In the genomic region with DNA sequence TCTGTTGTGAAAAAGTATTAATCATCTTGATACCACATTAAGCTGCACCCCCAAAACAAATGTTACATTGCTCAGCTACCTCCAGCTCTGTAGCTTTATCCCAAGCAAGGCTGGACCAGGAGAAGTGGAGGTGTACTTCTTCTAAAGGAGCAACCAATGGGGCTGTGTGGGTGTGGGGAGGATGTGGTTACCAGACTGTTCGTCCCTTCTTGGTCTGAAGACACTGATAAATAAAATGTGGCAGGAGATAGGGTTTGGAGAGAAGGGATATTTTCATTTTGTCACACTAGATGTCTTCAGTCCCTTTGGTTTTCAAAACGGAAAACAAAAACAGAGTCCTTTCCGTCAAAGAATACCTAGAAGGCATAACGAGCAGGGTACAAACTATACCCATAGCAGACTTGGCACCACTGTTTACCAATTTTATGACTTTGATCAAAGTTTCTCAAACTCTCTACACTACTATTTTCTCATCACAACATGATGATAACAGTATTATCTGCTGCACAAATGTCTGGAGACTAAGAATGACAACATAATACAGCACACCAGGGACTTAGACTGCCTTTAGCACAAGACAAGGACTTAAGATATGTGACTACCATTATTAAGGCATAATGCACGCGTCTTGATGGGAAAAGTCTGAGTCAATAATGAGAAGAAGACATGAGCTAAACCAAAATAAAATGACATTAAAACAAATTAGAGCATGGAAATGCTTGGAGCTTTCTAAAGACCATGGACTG, we compare ENCODE assay signal across 23 mouse cellular contexts.
A peak's percentile ranks its signal among the peaks of the same experiment; 100 is the strongest.
DNase-seq lines count a peak whose midpoint lies in the region; ATAC-seq and TF ChIP-seq lines count a peak whose summit lies in the region.
"Had no signal": no experiment of that assay in that cellular context is flagged by ENCODE, and none has a peak within 500 bp of the region (broad histone marks: within the 10 kb centered on the region; RNA-seq: fewer than 3 reads in every experiment).

No protein-coding gene starts in this region.

- peaks cover 34% of the 10 kb centered on the region for H3K4me1 ChIP-seq in megakaryocyte, embryonic 14.5 days
- no peaks in the 10 kb centered on the region for H3K4me1 ChIP-seq in liver, embryonic 11.5 days (replicated peaks; ENCODE audit: control insufficient read depth, insufficient read depth, low read length)
- H3K4me1 ChIP-seq in liver, embryonic 15.5 days (replicated peaks) = peaks cover 3% of the 10 kb centered on the region; the same call in 1 of the 2 replicates
- H3K4me1 ChIP-seq in intestine, postnatal 0 days (replicated peaks; ENCODE audit: control insufficient read depth, insufficient read depth, low read length) = no peaks in the 10 kb centered on the region
- H3K4me1 ChIP-seq: embryonic facial prominence, embryonic 12.5 days; forebrain, embryonic 15.5 days; heart, embryonic 13.5 days; hindbrain, embryonic 12.5 days had no signal

- H3K27me3 ChIP-seq in megakaryocyte, embryonic 14.5 days (replicated peaks) = no peaks in the 10 kb centered on the region
- H3K27me3 ChIP-seq in liver, embryonic 11.5 days (replicated peaks; ENCODE audit: control insufficient read depth, insufficient read depth, low read length) = no peaks in the 10 kb centered on the region
- no peaks in the 10 kb centered on the region for H3K27me3 ChIP-seq in liver, embryonic 15.5 days
- H3K27me3 ChIP-seq in intestine, postnatal 0 days (replicated peaks; ENCODE audit: control insufficient read depth, insufficient read depth, low read length) = no peaks in the 10 kb centered on the region
- H3K27me3 ChIP-seq: embryonic facial prominence, embryonic 12.5 days; forebrain, embryonic 15.5 days; heart, embryonic 13.5 days; hindbrain, embryonic 12.5 days; Patski had no signal

- H3K9me3 ChIP-seq in megakaryocyte, embryonic 14.5 days = no peaks in the 10 kb centered on the region
- no peaks in the 10 kb centered on the region for H3K9me3 ChIP-seq in liver, embryonic 11.5 days (ENCODE audit: control insufficient read depth, low read length)
- H3K9me3 ChIP-seq in liver, embryonic 15.5 days (replicated peaks) = no peaks in the 10 kb centered on the region
- no peaks in the 10 kb centered on the region for H3K9me3 ChIP-seq in intestine, postnatal 0 days (ENCODE audit: control insufficient read depth)
- H3K9me3 ChIP-seq: embryonic facial prominence, embryonic 12.5 days; forebrain, embryonic 15.5 days; heart, embryonic 13.5 days; hindbrain, embryonic 12.5 days had no signal

- intact Hi-C loops in heart, postnatal 36 days (cut with DNase I) = no loop called here

- peak overlapping the region; percentile 73 for H3K4me3 ChIP-seq in megakaryocyte, embryonic 14.5 days (replicated peaks)
- H3K4me3 ChIP-seq in liver, embryonic 11.5 days (ENCODE audit: low read depth, low read length) = no peak overlapping the region
- no peak overlapping the region for H3K4me3 ChIP-seq in liver, embryonic 15.5 days (replicated peaks)
- no peak overlapping the region for H3K4me3 ChIP-seq in intestine, postnatal 0 days (ENCODE audit: low read depth, low read length)
- H3K4me3 ChIP-seq: embryonic facial prominence, embryonic 12.5 days; forebrain, embryonic 15.5 days; heart, embryonic 13.5 days; hindbrain, embryonic 12.5 days had no signal

- no peak for DNase-seq in liver, embryonic 11.5 days (ENCODE audit: low spot score)
- no peak for DNase-seq in testis, postnatal 10 days (ENCODE audit: low spot score)
- no peak for DNase-seq in heart, postnatal 36 days
- DNase-seq: adrenal gland, adult 2 months; adrenal gland, postnatal 25 days; B cell, adult 2 months; cerebellum, adult 11-12 months; cerebellum, adult 9-10 months; cerebellum, postnatal 25 days; gastrocnemius, postnatal 36 days; heart, adult 11 months; heart, postnatal 4 days had no signal

- H3K9ac ChIP-seq in liver, embryonic 11.5 days (ENCODE audit: low read depth, low read length) = no peak overlapping the region
- no peak overlapping the region for H3K9ac ChIP-seq in liver, embryonic 15.5 days
- H3K9ac ChIP-seq in intestine, postnatal 0 days (ENCODE audit: low read depth, low read length) = no peak overlapping the region
- H3K9ac ChIP-seq: embryonic facial prominence, embryonic 12.5 days; forebrain, embryonic 15.5 days; heart, embryonic 13.5 days; hindbrain, embryonic 12.5 days had no signal

- ATAC-seq in megakaryocyte, adult 5-6 weeks (ENCODE audit: poor library complexity, severe bottlenecking) = no peak
- peak; percentile 90 for ATAC-seq in liver, embryonic 11.5 days (replicated peaks; ENCODE audit: low FRiP score)
- peak; percentile 80 for ATAC-seq in liver, embryonic 15.5 days (ENCODE audit: insufficient read depth)
- ATAC-seq in intestine, postnatal 0 days = no peak
- ATAC-seq: activated CD4-positive, CD25-positive, alpha-beta regulatory T cell, adult 4 months; CD4-positive, CD25-positive, alpha-beta regulatory T cell, adult 4 months; forebrain, embryonic 15.5 days; Patski had no signal

- peak overlapping the region; percentile 12; the same call in 1 of the 2 replicates for H3K4me2 ChIP-seq in liver, embryonic 11.5 days
- no peak overlapping the region; the same call in 1 of the 2 replicates for H3K4me2 ChIP-seq in liver, embryonic 15.5 days
- H3K4me2 ChIP-seq in intestine, postnatal 0 days (replicated peaks; ENCODE audit: low read depth) = no peak overlapping the region
- H3K4me2 ChIP-seq: embryonic facial prominence, embryonic 12.5 days; forebrain, embryonic 15.5 days; heart, embryonic 13.5 days; hindbrain, embryonic 12.5 days had no signal

- H3K36me3 ChIP-seq in megakaryocyte, embryonic 14.5 days (replicated peaks; ENCODE audit: low read length) = no peaks in the 10 kb centered on the region
- H3K36me3 ChIP-seq in liver, embryonic 11.5 days (ENCODE audit: control insufficient read depth, insufficient read depth, low read length) = no peaks in the 10 kb centered on the region
- H3K36me3 ChIP-seq in liver, embryonic 15.5 days (replicated peaks) = no peaks in the 10 kb centered on the region
- H3K36me3 ChIP-seq in intestine, postnatal 0 days (ENCODE audit: control insufficient read depth, insufficient read depth) = no peaks in the 10 kb centered on the region
- H3K36me3 ChIP-seq: embryonic facial prominence, embryonic 12.5 days; forebrain, embryonic 15.5 days; heart, embryonic 13.5 days; hindbrain, embryonic 12.5 days had no signal

- H3K27ac ChIP-seq in liver, embryonic 11.5 days (ENCODE audit: low read depth, low read length) = peak overlapping the region; percentile 25; the same call in 1 of the 2 replicates
- no peak overlapping the region for H3K27ac ChIP-seq in liver, embryonic 15.5 days (replicated peaks)
- H3K27ac ChIP-seq in intestine, postnatal 0 days (ENCODE audit: low read depth, low read length) = no peak overlapping the region
- H3K27ac ChIP-seq: embryonic facial prominence, embryonic 12.5 days; forebrain, embryonic 15.5 days; heart, embryonic 13.5 days; hindbrain, embryonic 12.5 days had no signal

- TF ChIP-seq CTCF in intestine, postnatal 0 days (IDR thresholded peaks at IDR 0.05; ENCODE audit: low read depth) = no peak

- WGBS in liver, embryonic 11.5 days = 68% methylated on average over 6 of the region's 6 CpGs
- whole genome bisulfite sequencing in liver, embryonic 15.5 days (ENCODE audit: insufficient replicate concordance) = 27% methylated on average over 6 of the region's 6 CpGs
- 86% methylated on average over 6 of the region's 6 CpGs for WGBS in intestine, postnatal 0 days

Comparison
In these comparisons a context has a peak if more than half of its experiments do, and no peak if none do; other contexts are left out.
1. ATAC-seq: peak in liver, embryonic 11.5 days (single experiment) and liver, embryonic 15.5 days (single experiment); none in megakaryocyte, adult 5-6 weeks (single experiment) and intestine, postnatal 0 days (single experiment).